Mouse (Mus musculus) kidney, adult 8-10 months (tissue): Measurements from ENCODE around the gene Camsap3.
"Not testable (repeated sequence)": the region's sequence is repeated elsewhere in the genome, so short reads cannot be mapped to it uniquely, and the experiment has no call there.

Source experiments
- DNase-seq, 2 experiments: peaks; one replicate each; pipeline ENCODE4 v3.0.0; 2022

Camsap3 gene

DNA sequence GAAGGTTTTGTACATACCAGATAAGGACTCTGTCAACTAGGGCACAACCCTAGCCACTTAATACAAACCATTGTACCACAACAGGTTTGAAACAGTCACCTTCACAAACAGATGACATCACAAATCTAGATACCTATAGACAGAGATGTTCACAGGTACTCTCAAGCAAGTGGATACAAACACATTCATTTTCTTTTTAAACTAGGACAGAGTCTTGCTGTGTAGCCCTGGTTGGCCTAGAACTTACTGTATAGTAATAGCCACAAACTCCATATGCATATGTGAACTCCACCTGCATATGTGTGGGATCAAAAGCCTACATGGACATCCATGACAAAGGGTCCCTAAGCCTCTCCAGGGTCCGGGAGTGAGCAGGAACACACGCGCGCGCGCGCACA, at the start of gene Camsap3:
Gene Camsap3, plus strand, starts transcription at position 301 of the 398 bp plus-strand sequence.
- DNase-seq, result no peak

- DNase-seq, result no peak
These were observed 49.4 kb upstream of the Camsap3 start for GRCm38 (mm10) chr8:3537666-3538065.

DNA sequence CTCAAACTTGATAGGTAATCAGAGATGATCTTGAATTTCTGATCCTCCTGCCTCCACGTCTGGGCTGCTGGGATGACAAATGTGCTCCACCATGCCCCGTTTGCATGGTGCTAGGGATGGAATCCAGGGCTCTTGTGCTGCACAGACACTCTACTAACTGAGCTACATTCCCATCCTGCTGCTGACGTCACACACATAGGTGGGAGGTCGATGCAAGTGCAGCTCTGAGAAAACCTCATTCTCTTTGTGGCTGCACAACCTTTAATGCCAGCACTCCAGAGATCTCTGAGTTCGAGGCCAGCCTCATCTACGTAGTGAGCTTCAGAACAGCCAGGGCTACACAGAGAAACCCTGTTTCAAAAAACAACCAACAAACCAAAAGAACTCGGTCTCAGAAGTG, 47.9 kb upstream of the Camsap3 start:
- DNase-seq, result no peak

- DNase-seq, result no peak
These were observed 47.0 kb upstream of the Camsap3 start for GRCm38 (mm10) chr8:3540076-3540475.

GRCm38 (mm10) chr8:3546511-3546910, 40.6 kb upstream of the Camsap3 start:
- no peak for DNase-seq

- no peak for DNase-seq
These were observed 34.9 kb upstream of the Camsap3 start for GRCm38 (mm10) chr8:3552240-3552639.

DNA sequence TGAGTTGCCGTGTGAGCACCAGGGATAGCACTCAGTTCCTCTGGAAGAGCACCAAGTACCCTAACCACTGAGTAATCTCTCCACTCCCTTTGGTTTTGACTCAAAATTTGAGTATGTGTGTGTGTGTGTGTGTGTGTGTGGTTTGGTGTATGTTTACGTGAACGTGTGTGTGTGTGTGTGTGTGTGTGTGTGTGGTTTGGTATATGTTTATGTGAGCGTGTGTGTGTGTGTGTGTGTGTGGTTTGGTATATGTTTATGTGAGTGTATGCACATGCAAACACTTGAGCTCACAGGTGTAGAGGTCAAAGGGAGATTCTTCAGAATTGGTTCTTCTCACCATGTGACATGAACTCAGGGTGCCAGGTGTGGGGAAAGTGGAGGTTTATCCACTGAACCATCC, 31.0 kb upstream of the Camsap3 start:
- no peak for DNase-seq

GRCm38 (mm10) chr8:3567641-3568371, 19.3 kb upstream of the Camsap3 start, which contains the start of gene C330021F23Rik:
TSS of gene C330021F23Rik (plus strand) at chr8:3567990.
- DNase-seq, result peak; percentile 61 to 69

DNA sequence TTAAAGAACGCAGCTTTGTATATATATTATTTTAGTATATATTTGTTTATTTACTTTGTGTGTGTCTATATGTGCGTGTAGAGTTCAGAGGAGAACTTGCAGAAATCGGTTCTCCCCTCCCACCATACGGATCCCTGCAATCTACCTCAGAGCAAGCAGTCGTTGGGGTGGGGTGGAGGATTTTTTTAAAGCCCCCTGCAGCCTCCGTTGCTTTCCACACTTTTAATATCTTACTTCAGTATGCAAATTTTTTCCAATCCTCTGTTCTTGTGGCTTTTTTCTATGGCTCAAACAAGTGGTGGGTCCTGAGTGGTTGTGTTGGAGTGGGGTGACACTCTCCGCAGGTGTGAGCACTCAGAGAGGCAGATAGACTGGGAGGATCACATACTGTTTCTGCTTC, 18.7 kb upstream of the Camsap3 start:
- no peak for DNase-seq

GRCm38 (mm10) chr8:3569784-3570183, 17.3 kb upstream of the Camsap3 start:
- DNase-seq, result no peak

DNA sequence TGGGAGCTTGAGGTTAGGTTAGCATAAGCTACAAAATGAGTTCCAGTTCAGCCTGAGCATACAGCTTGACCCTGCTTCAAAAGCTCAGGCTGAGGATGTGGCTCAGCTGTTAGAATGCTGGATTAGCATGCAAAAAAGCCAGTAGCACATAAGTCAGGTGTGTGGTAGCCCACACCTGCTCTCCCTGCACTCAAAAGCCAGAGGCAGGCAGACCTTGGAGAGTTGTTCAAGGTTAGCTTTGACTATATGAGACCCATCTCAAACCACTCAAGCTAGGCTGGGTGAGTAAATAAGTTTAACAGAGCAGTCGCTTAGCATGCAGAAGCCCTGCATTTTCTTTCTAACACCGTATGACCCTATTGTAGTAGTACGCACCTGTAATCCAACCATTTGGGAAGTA, 12.5 kb upstream of the Camsap3 start:
- DNase-seq, result no peak

DNA sequence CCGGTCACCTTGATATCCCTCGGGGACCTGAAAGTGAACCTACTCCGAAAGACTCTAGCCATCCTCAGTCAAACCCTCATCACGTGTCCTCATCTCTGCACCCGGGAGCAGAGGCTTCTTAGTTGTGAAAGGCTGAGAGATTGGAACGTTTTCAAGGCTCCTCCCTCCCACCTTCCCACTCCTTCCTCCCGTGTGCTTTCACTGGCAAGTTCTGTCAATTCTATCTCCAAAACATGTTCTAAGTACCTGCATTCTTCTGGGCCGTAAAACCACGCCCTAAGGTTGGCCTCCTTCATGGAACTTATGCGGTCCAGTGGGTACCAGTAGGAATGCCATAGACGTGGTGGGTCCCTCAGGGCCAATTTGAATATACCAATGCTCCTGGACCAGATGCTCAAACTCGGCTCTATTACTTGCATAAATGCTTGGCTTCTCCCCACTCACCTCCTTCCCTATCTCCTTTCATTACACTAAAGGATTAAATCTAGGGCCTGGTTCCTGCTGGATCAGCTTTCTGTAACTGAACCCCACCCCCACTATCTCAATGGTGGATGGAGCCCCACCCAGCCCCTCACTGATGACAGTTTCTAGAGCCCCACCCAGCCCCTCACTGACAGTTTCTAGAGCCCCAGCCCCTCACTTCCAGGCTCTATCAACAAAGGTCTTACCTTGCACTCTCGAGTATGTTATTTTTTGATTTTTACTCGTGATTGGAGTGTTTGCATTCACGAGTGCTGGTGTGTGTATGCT, 10.7 kb upstream of the Camsap3 start:
- no peak for DNase-seq

GRCm38 (mm10) chr8:3579390-3580364, 7.4 kb upstream of the Camsap3 start:
- DNase-seq, result no peak

GRCm38 (mm10) chr8:3581961-3582360, 5.1 kb upstream of the Camsap3 start:
- DNase-seq, result not testable (repeated sequence)

DNA sequence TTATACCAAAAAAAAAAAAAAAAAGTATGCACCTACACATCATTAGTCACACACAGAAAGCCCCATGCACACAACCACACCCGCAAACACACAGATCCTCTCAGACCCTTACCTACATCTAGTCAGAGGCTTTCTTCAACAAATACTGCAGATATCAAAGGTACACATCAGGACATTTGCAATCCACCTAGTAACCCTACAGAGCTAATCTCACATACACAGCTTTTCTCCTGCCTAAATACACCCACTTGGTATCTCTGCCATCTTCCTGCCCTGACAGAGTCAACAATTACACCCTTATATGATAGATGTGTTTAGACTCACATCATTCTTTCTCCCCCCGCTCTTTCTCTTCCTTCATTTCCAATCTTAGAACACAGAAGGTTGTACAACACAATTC, 641 bp upstream of the Camsap3 start:
- DNase-seq, result no peak

- DNase-seq, result peak; percentile 84 to 88
These were observed 531 bp downstream of the Camsap3 start for GRCm38 (mm10) chr8:3587391-3588257.

- no peak for DNase-seq
These were observed 1.2 kb downstream of the Camsap3 start for GRCm38 (mm10) chr8:3588258-3588633.

GRCm38 (mm10) chr8:3593470-3593869, 6.4 kb downstream of the Camsap3 start:
- DNase-seq, result peak in 1 of 2 experiments; percentile 47

DNA sequence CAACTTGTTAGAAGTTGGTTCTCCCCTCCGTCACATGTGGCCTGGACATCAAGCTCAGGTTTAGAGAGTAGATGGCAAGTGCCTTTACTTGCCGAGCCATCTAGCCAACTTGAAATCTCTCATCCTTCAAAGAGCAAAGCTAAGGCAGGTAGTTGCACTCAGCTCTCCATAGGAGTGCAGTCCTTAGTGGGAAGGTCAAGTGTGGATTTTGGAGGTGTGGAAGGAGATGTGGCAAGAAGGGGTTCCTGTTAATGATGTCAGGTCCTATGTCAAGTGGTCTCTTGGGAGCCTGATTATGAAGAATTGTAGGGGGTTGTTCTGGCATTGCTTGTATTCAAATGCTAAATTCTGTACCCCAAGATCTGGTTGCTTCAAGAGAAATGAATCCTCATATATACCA, 7.4 kb downstream of the Camsap3 start:
- no peak for DNase-seq

DNA sequence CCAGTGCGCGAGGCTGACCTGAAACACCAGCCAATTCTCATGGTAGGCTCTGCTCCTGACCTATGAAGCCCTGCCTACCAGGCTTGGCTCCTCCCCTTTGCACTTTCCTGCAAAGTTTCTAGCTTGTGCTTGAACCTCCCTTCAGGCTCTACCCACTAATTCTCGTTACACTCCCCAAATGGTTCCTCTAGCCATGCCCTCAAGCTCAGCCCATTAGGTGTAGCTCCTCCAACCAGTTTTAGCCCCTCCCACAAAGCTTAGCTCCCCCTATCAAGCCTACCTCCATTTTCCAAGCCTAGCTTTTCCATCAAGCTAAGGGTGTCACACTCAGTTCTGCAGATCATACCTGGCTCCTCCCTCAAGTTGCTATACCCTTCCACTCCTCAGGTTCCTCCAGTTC, 11.0 kb downstream of the Camsap3 start:
- no peak for DNase-seq

GRCm38 (mm10) chr8:3599219-3599618, 12.1 kb downstream of the Camsap3 start:
- no peak for DNase-seq

DNA sequence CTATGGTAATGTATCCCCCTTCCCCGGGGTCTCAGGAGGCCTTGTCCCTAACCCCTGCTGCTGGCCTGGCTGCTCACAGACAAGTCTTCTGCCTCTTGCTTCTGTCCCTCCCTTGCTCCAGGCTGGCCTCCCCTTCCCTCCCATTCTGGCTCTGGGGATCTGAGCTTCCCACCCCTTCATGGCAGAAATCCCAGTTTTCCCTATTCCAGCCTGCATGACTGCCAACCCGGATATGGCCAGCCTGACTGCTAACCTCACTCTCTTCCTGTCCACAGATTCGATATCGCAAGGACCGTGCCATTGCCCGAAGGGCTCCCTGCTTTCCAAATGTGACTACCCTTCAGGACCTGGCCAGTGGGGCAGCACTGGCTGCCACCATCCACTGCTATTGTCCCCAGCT, 13.3 kb downstream of the Camsap3 start:
- no peak for DNase-seq
